Mouse (Mus musculus) liver, embryonic 14.5 days (tissue): Measurements from ENCODE around the gene Rubcn.

ENCODE experiments used
- CTCF ChIP-seq: IDR thresholded peaks from 2 replicates; pipeline ENCODE4 v1.5.1; 2016; ENCODE audit warnings: antibody characterized with exemption, low read depth, control low read depth
- EP300 ChIP-seq: IDR thresholded peaks from 2 replicates; pipeline ENCODE4 v1.6.1; 2016; ENCODE audit warnings: antibody characterized with exemption, low read depth

- TF ChIP-seq CTCF (no peak), EP300 (no peak)
Measured at GRCm38 (mm10) chr16:32822450-32822827, 55.1 kb downstream of the Rubcn start.
